Mouse (Mus musculus): ENCODE results near the gene Atxn1l. TPM values are rescaled to one million over a fixed set of nuclear protein-coding genes. Genes with fewer than 3 reads are reported as not detected.
A peak's percentile ranks its signal among the peaks of the same experiment; 100 is the strongest.
"Not testable (repeated sequence)": the region's sequence is repeated elsewhere in the genome, so short reads cannot be mapped to it uniquely, and the experiment has no call there.

Gene Atxn1l
- polyA plus RNA-seq, 1 experiment from 2014 or later: 7.3 TPM

GRCm38 (mm10) chr8:109756849-109757248 is 19.3 kb upstream of the Atxn1l start:
- H3K27ac ChIP-seq (replicated peaks): no peak overlapping the region
- ATAC-seq (ENCODE audit: low FRiP score, low read depth): no peak
- 79% methylated on average over 3 of the region's 3 CpGs for WGBS
- no peaks in the 10 kb centered on the region for H3K4me1 ChIP-seq
- no peak overlapping the region for H3K4me3 ChIP-seq
- no peaks in the 10 kb centered on the region for H3K9me3 ChIP-seq
- no peak overlapping the region for H3K4me2 ChIP-seq (replicated peaks)
- no peak overlapping the region for H3K9ac ChIP-seq (replicated peaks)
- H3K27me3 ChIP-seq: no peaks in the 10 kb centered on the region
- H3K36me3 ChIP-seq: no peaks in the 10 kb centered on the region

- not testable (repeated sequence) for ATAC-seq (ENCODE audit: low FRiP score, low read depth); H3K4me2 ChIP-seq (replicated peaks); H3K27me3 ChIP-seq; H3K4me3 ChIP-seq; H3K4me1 ChIP-seq; H3K9me3 ChIP-seq; H3K9ac ChIP-seq (replicated peaks); H3K36me3 ChIP-seq; H3K27ac ChIP-seq (replicated peaks)
- WGBS: 75% methylated on average over 4 of the region's 4 CpGs
Measured at GRCm38 (mm10) chr8:109755554-109755953, 18.0 kb upstream of the Atxn1l start.

DNA sequence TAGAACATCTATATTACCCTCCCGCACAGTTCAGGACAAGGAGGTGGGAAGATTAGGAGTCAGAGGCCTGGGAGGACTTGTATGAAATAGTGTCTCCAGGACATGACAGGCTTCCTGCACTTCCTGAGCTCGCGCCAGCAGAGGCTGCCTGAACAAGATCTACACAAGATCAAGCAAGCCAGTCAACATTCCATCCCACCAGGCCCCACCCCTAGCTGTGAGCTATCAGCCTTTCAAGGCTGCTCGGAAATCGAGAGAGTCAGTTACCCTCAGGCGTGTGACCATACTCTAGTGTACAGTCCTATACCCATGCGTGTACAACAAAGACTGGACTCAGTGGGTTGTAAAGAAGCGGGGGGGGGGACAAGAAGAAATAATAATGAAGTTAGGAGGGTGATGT is 17.2 kb upstream of the Atxn1l start:
- H3K4me3 ChIP-seq: no peak overlapping the region
- ATAC-seq (ENCODE audit: low FRiP score, low read depth): no peak
- no peaks in the 10 kb centered on the region for H3K9me3 ChIP-seq
- H3K27me3 ChIP-seq: no peaks in the 10 kb centered on the region
- 90% methylated on average over 8 of the region's 8 CpGs for WGBS
- H3K4me1 ChIP-seq: no peaks in the 10 kb centered on the region
- no peak overlapping the region for H3K27ac ChIP-seq (replicated peaks)
- H3K36me3 ChIP-seq: no peaks in the 10 kb centered on the region
- no peak overlapping the region for H3K4me2 ChIP-seq (replicated peaks)
- no peak overlapping the region for H3K9ac ChIP-seq (replicated peaks)

GRCm38 (mm10) chr8:109751731-109752485 is 14.4 kb upstream of the Atxn1l start:
- Histone ChIP-seq H3K4me2 (replicated peaks) (no peak overlapping the region), H3K9me3 (no peaks in the 10 kb centered on the region), H3K27ac (replicated peaks) (no peak overlapping the region), H3K27me3 (no peaks in the 10 kb centered on the region), H3K9ac (replicated peaks) (no peak overlapping the region), H3K4me1 (no peaks in the 10 kb centered on the region), H3K4me3 (no peak overlapping the region), H3K36me3 (no peaks in the 10 kb centered on the region)
- ATAC-seq (ENCODE audit: low FRiP score, low read depth): no peak
- WGBS: 90% methylated on average over 20 of the region's 20 CpGs

- no peaks in the 10 kb centered on the region for H3K4me1 ChIP-seq
- H3K9ac ChIP-seq (replicated peaks): no peak overlapping the region
- no peaks in the 10 kb centered on the region for H3K9me3 ChIP-seq
- no peak overlapping the region for H3K4me3 ChIP-seq
- H3K4me2 ChIP-seq (replicated peaks): no peak overlapping the region
- no peaks in the 10 kb centered on the region for H3K27me3 ChIP-seq
- no peak for ATAC-seq (ENCODE audit: low FRiP score, low read depth)
- no peaks in the 10 kb centered on the region for H3K36me3 ChIP-seq
- WGBS: 81% methylated on average over 12 of the region's 12 CpGs
- H3K27ac ChIP-seq (replicated peaks): no peak overlapping the region
Measured at GRCm38 (mm10) chr8:109750699-109751098, 13.2 kb upstream of the Atxn1l start.

DNA sequence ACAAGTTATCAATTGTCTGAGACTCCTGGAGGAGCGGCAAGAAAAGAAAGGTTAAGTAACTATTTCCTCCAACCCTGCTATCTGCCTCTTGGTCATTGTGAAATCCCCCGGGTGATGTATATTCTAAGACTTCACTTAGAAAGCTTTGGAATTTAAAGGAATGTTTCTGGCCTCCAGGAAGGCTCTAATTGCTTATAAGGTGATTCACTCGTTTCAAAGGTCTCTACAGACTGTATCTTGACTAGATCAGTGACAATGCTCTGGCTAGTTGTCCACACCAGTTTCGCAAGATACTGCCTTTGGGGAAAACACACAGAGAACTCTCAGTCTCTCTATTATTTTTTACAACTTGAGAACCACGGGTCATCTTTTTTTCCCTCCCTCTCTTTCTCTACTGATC is 12.7 kb upstream of the Atxn1l start:
- Histone ChIP-seq H3K27me3 (no peaks in the 10 kb centered on the region), H3K4me1 (no peaks in the 10 kb centered on the region), H3K27ac (replicated peaks) (no peak overlapping the region), H3K36me3 (no peaks in the 10 kb centered on the region), H3K4me2 (replicated peaks) (no peak overlapping the region), H3K4me3 (no peak overlapping the region), H3K9ac (replicated peaks) (no peak overlapping the region), H3K9me3 (no peaks in the 10 kb centered on the region)
- ATAC-seq (ENCODE audit: low FRiP score, low read depth): no peak
- WGBS: 69% methylated on average over 5 of the region's 5 CpGs

- no peak for ATAC-seq (ENCODE audit: low FRiP score, low read depth)
- H3K9me3 ChIP-seq: no peaks in the 10 kb centered on the region
- WGBS: 91% methylated on average over 10 of the region's 12 CpGs
Measured at GRCm38 (mm10) chr8:109747468-109748199, 10.1 kb upstream of the Atxn1l start.

DNA sequence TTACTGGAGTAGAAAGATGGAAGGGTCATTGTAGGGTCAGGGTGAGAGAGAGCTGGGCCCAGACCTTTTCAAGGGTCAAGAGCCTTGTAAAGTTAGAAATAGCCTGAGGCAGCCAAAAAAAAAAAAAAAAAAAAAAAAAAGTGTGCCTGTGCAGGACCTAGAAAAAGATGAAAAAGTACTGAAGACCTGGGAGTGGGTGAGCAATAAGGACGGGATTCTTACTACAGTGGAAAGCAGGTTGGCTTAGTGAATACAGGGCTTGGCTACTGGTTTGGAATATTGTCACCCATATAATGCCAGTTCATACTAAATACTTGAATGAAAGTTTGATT is 476 bp upstream of the Atxn1l start:
- Histone ChIP-seq H3K36me3 (peaks cover 18% of the 10 kb centered on the region), H3K9me3 (no peaks in the 10 kb centered on the region), H3K4me1 (peaks cover 14% of the 10 kb centered on the region), H3K9ac (replicated peaks) (0 out of 2 replicates have a peak overlapping the region, but pooled peaks have one; percentile 97), H3K27me3 (no peaks in the 10 kb centered on the region), H3K4me3 (peak overlapping the region; percentile 98), H3K27ac (replicated peaks) (no peak overlapping the region), H3K4me2 (replicated peaks) (peak overlapping the region; percentile 96)
- 91% methylated on average over 1 of the region's 1 CpGs for WGBS
- ATAC-seq (ENCODE audit: low FRiP score, low read depth): no peak

More at GRCm38 (mm10) chr8:109747468-109748199, 10.1 kb upstream of the Atxn1l start:
- H3K4me3 ChIP-seq: no peak overlapping the region
- no peaks in the 10 kb centered on the region for H3K4me1 ChIP-seq
- H3K27me3 ChIP-seq: no peaks in the 10 kb centered on the region
- no peak overlapping the region for H3K9ac ChIP-seq (replicated peaks)
- H3K4me2 ChIP-seq (replicated peaks): no peak overlapping the region
- H3K27ac ChIP-seq (replicated peaks): no peak overlapping the region
- H3K36me3 ChIP-seq: no peaks in the 10 kb centered on the region

DNA sequence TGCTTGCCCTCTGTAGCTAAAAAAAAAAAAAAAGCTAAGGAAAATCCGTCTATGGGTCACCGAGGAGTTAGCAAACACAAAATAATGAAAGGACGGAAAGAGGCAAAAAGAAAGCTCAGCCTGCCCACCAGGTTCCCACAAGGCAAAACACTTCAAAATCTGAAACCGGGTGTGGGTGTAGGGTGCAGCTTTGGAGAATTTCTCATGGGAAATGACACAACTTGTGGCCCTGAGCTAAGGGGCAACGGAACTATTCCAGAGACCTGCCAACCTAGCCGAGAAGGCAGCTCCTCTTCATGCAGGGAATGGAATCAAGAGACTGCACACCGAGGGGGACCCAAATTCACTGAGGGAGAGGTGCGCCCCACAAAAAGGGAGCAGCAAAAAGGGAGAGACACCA is 720 bp downstream of the Atxn1l start:
- no peak for ATAC-seq (ENCODE audit: low FRiP score, low read depth)
- 7% methylated on average over 8 of the region's 8 CpGs for WGBS
- Histone ChIP-seq H3K27me3 (no peaks in the 10 kb centered on the region), H3K4me2 (replicated peaks) (peak overlapping the region; percentile 96), H3K9me3 (no peaks in the 10 kb centered on the region), H3K4me1 (peaks cover 14% of the 10 kb centered on the region), H3K4me3 (peak overlapping the region; percentile 98), H3K36me3 (peaks cover 30% of the 10 kb centered on the region), H3K27ac (replicated peaks) (0 out of 2 replicates have a peak overlapping the region, but pooled peaks have one; percentile 35), H3K9ac (replicated peaks) (peak overlapping the region; percentile 97)

DNA sequence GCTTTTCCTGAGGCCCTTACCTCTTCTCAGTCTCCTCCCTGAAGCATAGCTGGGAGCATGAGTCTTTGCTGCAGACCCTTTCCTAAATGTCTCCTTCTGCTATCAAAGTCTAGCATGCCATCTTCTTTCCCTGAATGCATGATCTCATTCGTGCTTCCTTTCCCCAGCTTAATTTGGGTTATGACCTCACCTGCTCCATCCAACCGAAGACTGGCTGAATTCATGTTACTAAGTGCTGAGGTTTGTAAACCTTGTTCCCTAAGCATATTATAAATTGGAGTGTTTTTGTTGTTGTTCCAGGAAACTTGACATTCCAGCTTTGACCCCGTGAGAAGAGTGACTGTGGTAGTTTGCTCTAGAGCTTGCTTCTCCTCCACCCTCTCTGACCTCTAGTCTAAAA is 3.5 kb downstream of the Atxn1l start:
- 97% methylated on average over 3 of the region's 3 CpGs for WGBS
- Histone ChIP-seq H3K4me1 (peaks cover 14% of the 10 kb centered on the region), H3K36me3 (peaks cover 49% of the 10 kb centered on the region), H3K4me3 (no peak overlapping the region), H3K4me2 (replicated peaks) (no peak overlapping the region), H3K9ac (replicated peaks) (no peak overlapping the region), H3K27me3 (no peaks in the 10 kb centered on the region), H3K27ac (replicated peaks) (no peak overlapping the region), H3K9me3 (no peaks in the 10 kb centered on the region)
- no peak for ATAC-seq (ENCODE audit: low FRiP score, low read depth)

GRCm38 (mm10) chr8:109731012-109731411 is 6.5 kb downstream of the Atxn1l start:
- ATAC-seq (ENCODE audit: low FRiP score, low read depth): no peak
- H3K27me3 ChIP-seq: no peaks in the 10 kb centered on the region

GRCm38 (mm10) chr8:109725106-109725505 is 12.4 kb downstream of the Atxn1l start:
- H3K4me2 ChIP-seq (replicated peaks): no peak overlapping the region
- 89% methylated on average over 3 of the region's 3 CpGs for WGBS
- H3K4me1 ChIP-seq: no peaks in the 10 kb centered on the region
- H3K27ac ChIP-seq (replicated peaks): no peak overlapping the region
- H3K27me3 ChIP-seq: no peaks in the 10 kb centered on the region
- no peaks in the 10 kb centered on the region for H3K9me3 ChIP-seq
- H3K4me3 ChIP-seq: no peak overlapping the region
- no peak overlapping the region for H3K9ac ChIP-seq (replicated peaks)
- ATAC-seq (ENCODE audit: low FRiP score, low read depth): no peak
- H3K36me3 ChIP-seq: peaks cover 95% of the 10 kb centered on the region

More at GRCm38 (mm10) chr8:109731012-109731411, 6.5 kb downstream of the Atxn1l start:
- Histone ChIP-seq H3K9ac (replicated peaks) (no peak overlapping the region), H3K36me3 (peaks cover 77% of the 10 kb centered on the region), H3K4me3 (no peak overlapping the region), H3K4me1 (peaks cover 3% of the 10 kb centered on the region; the same call in 1 of the 2 replicates), H3K9me3 (no peaks in the 10 kb centered on the region), H3K27ac (replicated peaks) (no peak overlapping the region), H3K4me2 (replicated peaks) (no peak overlapping the region)
- 76% methylated on average over 3 of the region's 3 CpGs for WGBS
